Mouse (Mus musculus): ENCODE measurements around the gene Wwp2. TPM values are rescaled to one million over a fixed set of nuclear protein-coding genes. Genes with fewer than 3 reads are reported as not detected.

Wwp2 gene
- polyA plus RNA-seq, 1 experiment = 62.7 TPM

DNA sequence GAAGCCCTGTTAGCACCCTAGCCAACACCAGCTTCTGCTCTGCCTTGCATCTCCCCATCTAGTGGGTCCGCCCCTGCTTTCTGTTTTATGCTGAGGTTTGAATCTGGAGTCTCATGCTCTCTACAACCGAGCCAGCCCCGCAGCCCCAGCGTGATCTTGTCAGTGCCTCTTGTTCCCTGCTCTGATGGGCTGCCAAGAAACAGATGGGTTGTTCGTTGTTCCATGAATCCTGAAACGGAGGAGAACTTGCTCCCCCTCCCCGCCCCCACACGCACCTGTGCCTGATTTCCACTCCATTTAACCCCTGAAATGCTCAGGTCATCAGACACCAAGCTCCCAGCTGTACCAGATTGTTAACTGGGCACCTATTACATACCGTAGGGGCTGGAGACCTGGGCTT is 36.7 kb upstream of the Wwp2 start:
- Histone ChIP-seq H3K4me3 (replicated peaks; ENCODE audit: extremely low read depth, low read depth, low read length) (no peak overlapping the region), H3K4me1 (ENCODE audit: control insufficient read depth, insufficient read depth, low read length) (no peaks in the 10 kb centered on the region)
- no peak for DNase-seq
- WGBS = 41% methylated on average over 9 of the region's 9 CpGs
- TF ChIP-seq CTCF (IDR thresholded peaks at IDR 0.05; ENCODE audit: insufficient read depth, low read length) (no peak), POLR2A (IDR thresholded peaks at IDR 0.05; ENCODE audit: borderline replicate concordance, extremely low read depth, low read depth, low read length) (no peak)

DNA sequence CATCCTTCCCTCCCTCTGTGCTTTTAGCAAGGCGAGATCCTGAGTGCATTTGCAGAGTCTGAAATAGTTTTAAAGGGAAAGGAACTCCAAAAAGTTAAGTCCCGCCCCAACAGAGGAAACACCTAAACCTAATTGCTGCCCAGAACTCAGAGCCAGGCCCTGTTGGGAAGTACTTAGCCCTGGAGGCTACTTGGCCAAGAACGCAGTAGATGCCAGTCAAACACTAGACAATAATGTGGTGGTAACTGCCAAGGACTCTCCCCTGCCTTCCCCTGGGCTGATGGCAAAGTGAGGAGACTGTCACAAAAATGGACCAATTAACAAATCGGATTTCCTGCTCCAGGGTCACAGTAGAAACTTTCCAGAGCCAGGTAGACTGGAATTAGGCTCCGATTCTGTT is 34.3 kb upstream of the Wwp2 start:
- TF ChIP-seq POLR2A (IDR thresholded peaks at IDR 0.05; ENCODE audit: borderline replicate concordance, extremely low read depth, low read depth, low read length) (no peak), CTCF (IDR thresholded peaks at IDR 0.05; ENCODE audit: insufficient read depth, low read length) (no peak)
- DNase-seq = no peak
- Histone ChIP-seq H3K4me3 (replicated peaks; ENCODE audit: extremely low read depth, low read depth, low read length) (no peak overlapping the region), H3K4me1 (ENCODE audit: control insufficient read depth, insufficient read depth, low read length) (no peaks in the 10 kb centered on the region)
- 76% methylated on average over 5 of the region's 5 CpGs for WGBS

GRCm38 (mm10) chr8:107403038-107403781 is 33.0 kb upstream of the Wwp2 start, which contains the start of gene Nqo1:
Gene Nqo1, minus strand, starts transcription at chr8:107403206.
- Histone ChIP-seq H3K4me3 (replicated peaks; ENCODE audit: extremely low read depth, low read depth, low read length) (peak within 1 kb of the TSS; percentile 48), H3K4me1 (ENCODE audit: control insufficient read depth, insufficient read depth, low read length) (no peaks in the 10 kb centered on the region)
- TF ChIP-seq POLR2A (IDR thresholded peaks at IDR 0.05; ENCODE audit: borderline replicate concordance, extremely low read depth, low read depth, low read length) = peak; percentile 29; the same call in 1 of the 2 replicates
- TF ChIP-seq CTCF (IDR thresholded peaks at IDR 0.05; ENCODE audit: insufficient read depth, low read length) = no peak
- peak; percentile 67 for DNase-seq
- 7% methylated on average over 22 of the region's 22 CpGs for WGBS

GRCm38 (mm10) chr8:107404057-107404456 is 32.1 kb upstream of the Wwp2 start:
- no peak overlapping the region for H3K4me3 ChIP-seq (replicated peaks; ENCODE audit: extremely low read depth, low read depth, low read length)
- 73% methylated on average over 4 of the region's 4 CpGs for WGBS
- DNase-seq = no peak

GRCm38 (mm10) chr8:107405935-107406334 is 30.2 kb upstream of the Wwp2 start:
- DNase-seq = no peak
- WGBS = 56% methylated on average over 3 of the region's 3 CpGs
- H3K4me3 ChIP-seq (replicated peaks; ENCODE audit: extremely low read depth, low read depth, low read length) = no peak overlapping the region
- no peaks in the 10 kb centered on the region for H3K4me1 ChIP-seq (ENCODE audit: control insufficient read depth, insufficient read depth, low read length)
- no peak for TF ChIP-seq CTCF (IDR thresholded peaks at IDR 0.05; ENCODE audit: insufficient read depth, low read length)
- no peak for TF ChIP-seq POLR2A (IDR thresholded peaks at IDR 0.05; ENCODE audit: borderline replicate concordance, extremely low read depth, low read depth, low read length)

More at GRCm38 (mm10) chr8:107404057-107404456, 32.1 kb upstream of the Wwp2 start:
- H3K4me1 ChIP-seq (ENCODE audit: control insufficient read depth, insufficient read depth, low read length) = no peaks in the 10 kb centered on the region
- no peak for TF ChIP-seq CTCF (IDR thresholded peaks at IDR 0.05; ENCODE audit: insufficient read depth, low read length)
- TF ChIP-seq POLR2A (IDR thresholded peaks at IDR 0.05; ENCODE audit: borderline replicate concordance, extremely low read depth, low read depth, low read length) = no peak

- Histone ChIP-seq H3K4me1 (ENCODE audit: control insufficient read depth, insufficient read depth, low read length) (no peaks in the 10 kb centered on the region), H3K4me3 (replicated peaks; ENCODE audit: extremely low read depth, low read depth, low read length) (no peak overlapping the region)
- DNase-seq = peak; percentile 18
- peak; percentile 25; the same call in 1 of the 2 replicates for TF ChIP-seq CTCF (IDR thresholded peaks at IDR 0.05; ENCODE audit: insufficient read depth, low read length)
- no peak for TF ChIP-seq POLR2A (IDR thresholded peaks at IDR 0.05; ENCODE audit: borderline replicate concordance, extremely low read depth, low read depth, low read length)
- 60% methylated on average over 4 of the region's 4 CpGs for WGBS
Measured at GRCm38 (mm10) chr8:107411391-107411790, 24.8 kb upstream of the Wwp2 start.

DNA sequence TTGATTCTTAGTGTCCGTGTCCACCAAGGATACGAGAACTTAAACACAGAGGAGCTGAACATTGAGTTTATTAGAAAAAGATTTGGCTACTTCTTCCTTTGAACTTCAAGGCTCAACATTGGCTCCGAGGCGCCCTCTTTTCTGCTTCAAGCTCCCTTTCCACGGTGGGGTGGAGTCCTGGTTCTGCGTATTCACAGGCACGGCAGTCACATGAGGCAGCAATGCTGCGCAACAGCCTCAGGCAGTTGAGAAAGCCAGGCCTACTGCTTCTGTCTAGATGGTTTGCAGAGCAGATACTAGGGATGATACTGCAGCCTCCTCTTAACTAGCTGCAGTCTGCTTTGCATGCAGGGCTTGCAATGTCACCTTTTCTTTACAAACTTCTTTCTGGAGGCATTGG is 23.6 kb upstream of the Wwp2 start:
- 85% methylated on average over 8 of the region's 8 CpGs for WGBS
- Histone ChIP-seq H3K4me3 (replicated peaks; ENCODE audit: extremely low read depth, low read depth, low read length) (no peak overlapping the region), H3K4me1 (ENCODE audit: control insufficient read depth, insufficient read depth, low read length) (no peaks in the 10 kb centered on the region)
- TF ChIP-seq CTCF (IDR thresholded peaks at IDR 0.05; ENCODE audit: insufficient read depth, low read length) = no peak
- TF ChIP-seq POLR2A (IDR thresholded peaks at IDR 0.05; ENCODE audit: borderline replicate concordance, extremely low read depth, low read depth, low read length) = no peak
- DNase-seq = no peak

DNA sequence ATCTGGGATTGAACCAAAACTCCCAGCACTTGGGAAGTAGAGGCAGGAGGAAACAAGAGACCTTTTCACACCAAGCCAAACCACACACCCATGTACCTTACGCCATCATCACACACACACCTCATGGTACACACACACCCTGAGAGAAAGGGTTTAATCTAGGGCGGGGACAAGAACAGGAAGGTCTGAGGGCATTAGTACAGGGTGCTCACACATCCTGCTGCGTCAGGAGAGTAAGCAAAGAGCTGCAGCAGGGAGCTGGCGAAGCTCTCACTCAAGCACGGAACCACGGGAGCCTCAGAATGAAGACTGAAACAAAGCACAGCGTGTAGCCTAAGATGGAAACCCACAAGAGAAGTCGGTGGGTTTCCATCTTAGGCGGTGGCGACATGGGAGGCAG is 22.3 kb upstream of the Wwp2 start:
- Histone ChIP-seq H3K4me1 (ENCODE audit: control insufficient read depth, insufficient read depth, low read length) (no peaks in the 10 kb centered on the region), H3K4me3 (replicated peaks; ENCODE audit: extremely low read depth, low read depth, low read length) (no peak overlapping the region)
- TF ChIP-seq POLR2A (IDR thresholded peaks at IDR 0.05; ENCODE audit: borderline replicate concordance, extremely low read depth, low read depth, low read length) (no peak), CTCF (IDR thresholded peaks at IDR 0.05; ENCODE audit: insufficient read depth, low read length) (no peak)
- DNase-seq = no peak
- 87% methylated on average over 10 of the region's 10 CpGs for WGBS

DNA sequence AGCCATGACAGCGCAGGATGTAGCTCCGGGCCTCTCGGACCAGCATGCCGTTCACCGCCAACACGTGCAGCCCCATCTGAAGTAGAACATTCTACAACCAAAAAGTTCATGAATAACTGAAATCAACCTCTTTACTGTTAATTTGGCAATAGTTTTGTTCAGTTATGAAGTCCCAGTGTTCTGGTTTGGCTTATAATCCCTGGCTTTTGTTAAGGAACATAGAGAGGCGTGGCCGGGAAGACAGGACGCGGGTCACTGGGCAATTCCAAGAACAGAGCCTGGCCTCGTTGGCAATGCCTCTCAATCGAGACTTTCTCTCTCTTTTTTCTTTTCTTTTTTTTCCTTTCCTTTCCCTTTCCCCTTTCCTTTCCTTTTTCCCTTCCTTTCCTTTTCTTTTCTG is 19.2 kb upstream of the Wwp2 start:
- no peak overlapping the region for H3K4me3 ChIP-seq (replicated peaks; ENCODE audit: extremely low read depth, low read depth, low read length)
- no peak for TF ChIP-seq CTCF (IDR thresholded peaks at IDR 0.05; ENCODE audit: insufficient read depth, low read length)
- TF ChIP-seq POLR2A (IDR thresholded peaks at IDR 0.05; ENCODE audit: borderline replicate concordance, extremely low read depth, low read depth, low read length) = no peak
- no peak for DNase-seq
- 89% methylated on average over 12 of the region's 12 CpGs for WGBS
- no peaks in the 10 kb centered on the region for H3K4me1 ChIP-seq (ENCODE audit: control insufficient read depth, insufficient read depth, low read length)

GRCm38 (mm10) chr8:107424176-107424575 is 12.0 kb upstream of the Wwp2 start:
- H3K4me1 ChIP-seq (ENCODE audit: control insufficient read depth, insufficient read depth, low read length) = 0 out of 2 replicates have a peak, but pooled peaks cover 4% of the 10 kb centered on the region
- WGBS = 24% methylated on average over 9 of the region's 9 CpGs
- TF ChIP-seq POLR2A (IDR thresholded peaks at IDR 0.05; ENCODE audit: borderline replicate concordance, extremely low read depth, low read depth, low read length) (no peak), CTCF (IDR thresholded peaks at IDR 0.05; ENCODE audit: insufficient read depth, low read length) (no peak)
- DNase-seq = no peak
- peak overlapping the region; percentile 81 for H3K4me3 ChIP-seq (replicated peaks; ENCODE audit: extremely low read depth, low read depth, low read length)

All from lung, adult 2 months (tissue).